Mouse (Mus musculus) lung, embryonic 14.5 days (tissue): ENCODE results near the gene Gbf1. TPM values are rescaled to one million over a fixed set of nuclear protein-coding genes. Genes with fewer than 3 reads are reported as not detected.

Experiments
- ATAC-seq: fragments of 200-750 bp; cut with Nextera tagmentation; 2 replicates; pipeline ENCODE4 v1.8.0; 2017; ENCODE audit warnings: mild to moderate bottlenecking, moderate TSS enrichment, moderate library complexity; ENCODE audit not compliant: insufficient read depth
- DNase-seq: peaks from one replicate; pipeline ENCODE4 v3.0.0-alpha.2; 2015
- H3K27ac ChIP-seq: fragments of 300-500 bp; sonication (generic); 2 replicates; pipeline ENCODE4 v1.5.1; 2014; ENCODE audit warnings: low read depth, mild to moderate bottlenecking, moderate library complexity
- H3K27me3 ChIP-seq: fragments of 300-500 bp; sonication (generic); 2 replicates; pipeline ENCODE4 v1.6.1; 2014; ENCODE audit warnings: low read length, control low read depth; ENCODE audit not compliant: insufficient read depth
- H3K36me3 ChIP-seq: fragments of 300-500 bp; sonication (generic); 2 replicates; pipeline ENCODE4 v1.6.1; 2014; ENCODE audit warnings: control low read depth; ENCODE audit not compliant: insufficient read depth
- H3K4me1 ChIP-seq: fragments of 300-500 bp; sonication (generic); 2 replicates; pipeline ENCODE4 v1.6.1; 2014; ENCODE audit warnings: antibody characterized with exemption, control low read depth; ENCODE audit not compliant: insufficient read depth
- H3K4me2 ChIP-seq: fragments of 300-500 bp; sonication (generic); 2 replicates; pipeline ENCODE4 v1.6.1; 2014; ENCODE audit warnings: mild to moderate bottlenecking
- H3K4me3 ChIP-seq: fragments of 300-500 bp; sonication (generic); 2 replicates; pipeline ENCODE4 v1.5.1; 2014; ENCODE audit warnings: low read depth, low read length
- H3K9ac ChIP-seq: fragments of 300-500 bp; sonication (generic); 2 replicates; pipeline ENCODE4 v1.6.1; 2014
- H3K9me3 ChIP-seq: fragments of 300-500 bp; sonication (generic); 2 replicates; pipeline ENCODE4 v1.6.1; 2016; ENCODE audit warnings: low read depth, low read length, control low read depth
- CTCF ChIP-seq: IDR thresholded peaks from 2 replicates; pipeline ENCODE4 v1.5.1; 2016; ENCODE audit warnings: antibody characterized with exemption, low read depth
- WGBS: fragments of 180-500 bp; shearing (Covaris S2); extraction: QIAGEN DNeasy Blood & Tissue Kit; methylation state at CpG from one replicate; pipeline ENCODE4 v1.1.7; 2014; 5-methylcytosine and 5-hydroxymethylcytosine counted together
- polyA plus RNA-seq: library from polyadenylated mRNA; unstranded; fragments of >200 nt; fragmentation: Nextera tagmentation; extraction: Ambion mirVana; gene quantifications from 2 replicates; pipeline ENCODE4 v1.2.1, GENCODE M21; 2014

The Gbf1 gene
- polyA plus RNA-seq, 1 experiment from 2014 or later, result 66.4 TPM

DNA sequence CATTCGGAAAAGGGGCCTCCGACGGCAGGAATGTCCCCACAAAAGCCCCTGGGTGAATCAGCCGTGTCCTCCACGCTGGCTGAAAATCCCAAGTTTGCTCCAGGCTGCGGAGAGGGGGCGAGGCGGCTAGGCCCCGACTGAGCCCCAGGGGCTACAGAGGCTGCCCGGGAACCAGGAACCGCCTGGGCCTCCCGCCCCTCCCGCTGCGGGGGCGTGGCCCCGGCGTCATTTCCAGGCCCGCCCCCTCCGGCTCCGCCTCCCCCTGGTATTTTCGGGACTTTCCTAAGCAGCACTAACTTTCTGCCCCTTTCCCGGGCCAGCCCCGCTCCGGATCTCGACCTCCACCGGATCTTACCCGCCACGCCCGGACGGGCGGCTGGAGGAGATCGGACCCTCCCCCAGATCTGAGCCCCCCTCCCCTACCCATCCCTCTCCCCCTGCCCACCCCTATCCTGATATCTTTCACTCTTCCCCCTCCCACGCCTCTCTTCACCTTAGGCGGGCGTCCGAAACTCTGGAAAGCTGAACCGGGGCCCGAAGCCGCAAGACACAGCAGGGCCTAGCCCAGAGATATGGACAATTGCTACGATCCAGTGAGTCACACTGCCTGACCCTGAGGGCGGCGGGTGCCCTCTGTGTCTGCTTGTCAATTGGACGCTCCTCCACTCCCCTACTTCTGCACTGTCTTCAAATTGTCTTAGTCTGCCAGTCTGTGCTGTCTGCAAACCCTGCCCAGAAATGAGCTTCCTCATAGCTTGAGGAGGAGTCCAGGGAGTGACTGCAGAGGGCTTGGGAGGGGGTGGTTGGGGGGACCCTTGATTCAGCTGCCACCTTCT is 153.3 kb downstream of the Gbf1 start:
- WGBS, result under 1% methylated on average over 38 of the region's 43 CpGs

DNA sequence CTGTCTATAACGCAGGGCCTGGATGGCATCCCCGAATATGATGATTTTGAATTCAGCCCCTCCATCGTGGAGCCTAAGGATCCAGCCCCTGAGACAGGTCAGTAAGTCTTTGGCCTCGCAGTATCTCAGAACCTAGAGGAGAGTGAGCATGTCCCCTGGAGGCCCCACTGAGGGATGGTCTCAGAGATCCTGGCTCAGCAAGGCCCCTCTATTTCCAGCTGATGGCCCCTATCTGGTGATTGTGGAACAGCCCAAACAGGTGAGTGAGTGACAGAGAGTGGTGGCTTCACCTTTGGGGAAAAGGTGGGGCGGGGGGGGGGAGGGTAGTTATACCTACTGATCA is 153.9 kb downstream of the Gbf1 start:
- H3K9ac ChIP-seq, result peak overlapping the region; percentile 59
- no peak for ATAC-seq
- DNase-seq, result no peak
- H3K27me3 ChIP-seq, result 0 out of 2 replicates have a peak, but pooled peaks cover 3% of the 10 kb centered on the region
- TF ChIP-seq CTCF, result no peak
- no peaks in the 10 kb centered on the region for H3K9me3 ChIP-seq
- peaks cover 14% of the 10 kb centered on the region; the same call in 1 of the 2 replicates for H3K36me3 ChIP-seq
- peak overlapping the region; percentile 99 for H3K4me2 ChIP-seq
- no peak overlapping the region; the same call in 1 of the 2 replicates for H3K27ac ChIP-seq
- 51% methylated on average over 5 of the region's 5 CpGs for WGBS
- 0 out of 2 replicates have a peak, but pooled peaks cover 3% of the 10 kb centered on the region for H3K4me1 ChIP-seq
- H3K4me3 ChIP-seq, result peak overlapping the region; percentile 68

More for the DNA sequence above, 153.3 kb downstream of the Gbf1 start:
- peak overlapping the region; percentile 59 for H3K9ac ChIP-seq
- H3K27me3 ChIP-seq, result 0 out of 2 replicates have a peak, but pooled peaks cover 3% of the 10 kb centered on the region
- 0 out of 2 replicates have a peak, but pooled peaks cover 3% of the 10 kb centered on the region for H3K4me1 ChIP-seq
- peak overlapping the region; percentile 68 for H3K4me3 ChIP-seq
- H3K4me2 ChIP-seq, result peak overlapping the region; percentile 99
- peak overlapping the region; percentile 72 for H3K27ac ChIP-seq
- no peaks in the 10 kb centered on the region for H3K9me3 ChIP-seq
- peak; percentile 68 for ATAC-seq
- H3K36me3 ChIP-seq, result 0 out of 2 replicates have a peak, but pooled peaks cover 8% of the 10 kb centered on the region
- DNase-seq, result peak; percentile 92
- no peak for TF ChIP-seq CTCF

DNA sequence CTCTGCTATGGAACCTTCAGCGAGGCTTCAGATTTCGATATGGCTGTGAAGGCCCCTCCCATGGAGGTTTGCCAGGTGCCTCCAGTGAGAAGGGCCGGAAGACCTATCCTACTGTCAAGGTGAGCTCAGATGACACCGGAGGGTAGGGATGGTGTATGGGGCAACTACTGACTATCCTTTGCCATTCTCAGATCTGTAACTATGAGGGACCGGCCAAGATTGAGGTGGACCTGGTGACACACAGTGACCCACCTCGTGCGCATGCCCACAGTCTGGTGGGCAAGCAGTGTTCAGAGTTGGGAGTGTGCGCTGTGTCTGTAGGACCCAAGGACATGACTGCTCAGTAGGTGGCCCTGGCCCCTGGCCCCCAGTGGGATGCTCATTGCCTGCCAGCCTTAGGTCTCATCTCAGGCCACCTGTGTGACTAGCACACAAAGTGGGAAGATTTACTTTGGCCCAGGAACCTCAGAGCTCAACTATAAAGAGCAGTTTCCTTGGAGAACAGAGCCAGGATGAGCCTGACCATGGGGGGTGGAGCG is 154.5 kb downstream of the Gbf1 start:
- no peak overlapping the region for H3K9ac ChIP-seq
- 90% methylated on average over 9 of the region's 9 CpGs for WGBS
- no peak for TF ChIP-seq CTCF
- no peaks in the 10 kb centered on the region for H3K9me3 ChIP-seq
- DNase-seq, result no peak
- 0 out of 2 replicates have a peak, but pooled peaks cover 3% of the 10 kb centered on the region for H3K4me1 ChIP-seq
- H3K36me3 ChIP-seq, result peaks cover 15% of the 10 kb centered on the region; the same call in 1 of the 2 replicates
- ATAC-seq, result no peak
- H3K27ac ChIP-seq, result no peak overlapping the region
- no peak overlapping the region for H3K4me3 ChIP-seq
- 0 out of 2 replicates have a peak, but pooled peaks cover 3% of the 10 kb centered on the region for H3K27me3 ChIP-seq
- no peak overlapping the region for H3K4me2 ChIP-seq

DNA sequence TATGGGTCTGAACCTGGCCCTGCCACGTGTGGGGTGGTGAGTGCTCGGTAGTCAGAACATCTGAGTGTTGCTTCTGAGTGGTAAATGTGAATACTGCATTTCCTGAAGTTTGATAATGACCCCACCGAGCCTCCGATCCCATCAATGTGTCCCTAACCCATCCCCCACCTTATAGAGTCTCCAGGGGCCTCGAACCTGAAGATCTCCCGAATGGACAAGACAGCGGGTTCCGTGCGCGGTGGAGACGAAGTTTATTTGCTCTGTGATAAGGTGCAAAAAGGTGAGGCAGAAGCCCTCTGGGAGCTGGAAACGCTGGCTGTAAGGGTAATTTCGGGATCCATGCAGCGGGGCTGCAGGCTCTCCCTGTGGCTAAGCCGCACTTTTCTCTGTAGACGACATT is 155.5 kb downstream of the Gbf1 start:
- Histone ChIP-seq H3K9ac (no peak overlapping the region), H3K27ac (no peak overlapping the region), H3K9me3 (no peaks in the 10 kb centered on the region), H3K27me3 (0 out of 2 replicates have a peak, but pooled peaks cover 7% of the 10 kb centered on the region), H3K4me2 (no peak overlapping the region), H3K4me3 (no peak overlapping the region), H3K36me3 (peaks cover 15% of the 10 kb centered on the region; the same call in 1 of the 2 replicates), H3K4me1 (0 out of 2 replicates have a peak, but pooled peaks cover 3% of the 10 kb centered on the region)
- no peak for DNase-seq
- TF ChIP-seq CTCF, result no peak
- ATAC-seq, result no peak
- WGBS, result 72% methylated on average over 16 of the region's 16 CpGs

DNA sequence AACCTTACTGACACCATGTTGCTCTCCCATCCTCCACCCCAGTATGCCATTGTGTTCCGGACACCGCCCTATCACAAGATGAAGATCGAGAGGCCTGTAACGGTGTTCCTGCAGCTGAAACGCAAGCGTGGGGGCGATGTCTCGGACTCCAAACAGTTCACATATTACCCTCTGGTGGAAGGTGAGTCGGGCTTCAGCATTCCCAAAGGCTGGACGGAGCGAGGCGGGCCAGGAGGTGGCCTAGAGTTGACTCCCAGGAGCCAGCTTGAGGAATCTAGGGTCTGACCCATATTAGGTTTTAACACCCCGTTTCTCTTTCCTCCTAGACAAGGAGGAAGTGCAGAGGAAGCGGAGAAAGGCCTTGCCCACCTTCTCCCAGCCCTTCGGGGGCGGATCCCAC is 156.0 kb downstream of the Gbf1 start:
- 0 out of 2 replicates have a peak, but pooled peaks cover 7% of the 10 kb centered on the region for H3K27me3 ChIP-seq
- 0 out of 2 replicates have a peak overlapping the region, but pooled peaks have one; percentile 38 for H3K4me3 ChIP-seq
- H3K4me1 ChIP-seq, result 0 out of 2 replicates have a peak, but pooled peaks cover 3% of the 10 kb centered on the region
- H3K36me3 ChIP-seq, result peaks cover 15% of the 10 kb centered on the region; the same call in 1 of the 2 replicates
- no peak overlapping the region for H3K27ac ChIP-seq
- TF ChIP-seq CTCF, result no peak
- ATAC-seq (no peak), DNase-seq (no peak)
- H3K9ac ChIP-seq, result no peak overlapping the region
- H3K9me3 ChIP-seq, result no peaks in the 10 kb centered on the region
- peak overlapping the region; percentile 80 for H3K4me2 ChIP-seq
- WGBS, result 65% methylated on average over 16 of the region's 16 CpGs

DNA sequence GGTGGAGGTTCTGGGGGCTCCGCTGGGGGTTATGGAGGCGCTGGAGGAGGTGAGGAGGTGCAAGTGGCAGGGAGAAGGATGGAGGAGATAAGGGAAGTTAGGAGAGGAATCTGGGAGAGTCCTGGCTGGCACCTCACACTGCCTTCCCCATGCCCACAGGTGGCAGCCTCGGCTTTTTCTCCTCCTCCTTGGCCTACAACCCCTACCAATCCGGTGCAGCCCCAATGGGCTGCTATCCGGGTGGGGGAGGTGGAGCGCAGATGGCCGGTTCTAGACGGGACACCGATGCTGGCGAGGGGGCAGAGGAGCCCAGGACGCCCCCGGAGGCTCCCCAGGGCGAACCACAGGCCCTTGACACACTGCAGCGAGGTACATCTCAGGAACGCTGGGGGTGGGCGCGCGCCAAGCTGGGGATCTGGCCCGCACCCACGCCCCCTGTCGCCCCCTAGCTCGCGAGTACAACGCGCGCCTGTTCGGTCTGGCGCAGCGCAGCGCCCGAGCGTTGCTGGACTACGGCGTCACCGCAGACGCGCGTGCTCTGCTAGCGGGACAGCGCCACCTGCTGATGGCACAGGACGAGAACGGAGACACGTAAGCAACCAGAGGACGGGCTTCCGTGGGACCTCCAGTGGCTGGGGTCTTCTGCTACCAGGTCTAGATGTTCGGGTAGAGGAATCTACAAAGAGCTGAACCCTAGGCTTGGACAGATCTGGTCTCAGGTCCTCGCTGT is 156.6 kb downstream of the Gbf1 start:
- no peak overlapping the region for H3K27ac ChIP-seq
- H3K9me3 ChIP-seq, result no peaks in the 10 kb centered on the region
- peaks cover 15% of the 10 kb centered on the region; the same call in 1 of the 2 replicates for H3K36me3 ChIP-seq
- peak overlapping the region; percentile 80 for H3K4me2 ChIP-seq
- peak; percentile 25; the same call in 1 of the 2 replicates for ATAC-seq
- DNase-seq, result peak; percentile 96
- H3K4me1 ChIP-seq, result 0 out of 2 replicates have a peak, but pooled peaks cover 3% of the 10 kb centered on the region
- peak overlapping the region; percentile 38 for H3K4me3 ChIP-seq
- peak; percentile 96 for TF ChIP-seq CTCF
- H3K27me3 ChIP-seq, result peaks cover 8% of the 10 kb centered on the region
- H3K9ac ChIP-seq, result peak overlapping the region; percentile 40; the same call in 1 of the 2 replicates
- 1% methylated on average over 47 of the region's 47 CpGs for WGBS
